Mouse (Mus musculus) stomach, embryonic 15.5 days (tissue): ENCODE results near the gene Cpd. TPM values are rescaled to one million over a fixed set of nuclear protein-coding genes. Genes with fewer than 3 reads are reported as not detected.
"Not testable (repeated sequence)": the region's sequence is repeated elsewhere in the genome, so short reads cannot be mapped to it uniquely, and the experiment has no call there.

ENCODE experiments used
- ATAC-seq: fragments of 200-750 bp; cut with Nextera tagmentation; 2 replicates; pipeline ENCODE4 v1.8.0; 2017; ENCODE audit warnings: low read depth, moderate number of reproducible peaks, moderate TSS enrichment; ENCODE audit not compliant: insufficient read depth, low FRiP score
- H3K27ac ChIP-seq: fragments of 300-500 bp; sonication (generic); 2 replicates; pipeline ENCODE4 v1.5.1; 2015; ENCODE audit warnings: mild to moderate bottlenecking, inconsistent platforms
- H3K27me3 ChIP-seq: fragments of 300-500 bp; sonication (generic); replicated peaks from 2 replicates; pipeline ENCODE4 v1.6.1; 2015; ENCODE audit warnings: inconsistent platforms
- H3K36me3 ChIP-seq: fragments of 300-500 bp; sonication (generic); 2 replicates; pipeline ENCODE4 v1.6.1; 2015; ENCODE audit warnings: inconsistent platforms
- H3K4me1 ChIP-seq: fragments of 300-500 bp; sonication (generic); 2 replicates; pipeline ENCODE4 v1.6.1; 2015; ENCODE audit warnings: inconsistent platforms
- H3K4me2 ChIP-seq: fragments of 300-500 bp; sonication (generic); 2 replicates; pipeline ENCODE4 v1.6.1; 2015; ENCODE audit warnings: mild to moderate bottlenecking, inconsistent platforms
- H3K4me3 ChIP-seq: fragments of 300-500 bp; sonication (generic); replicated peaks from 2 replicates; pipeline ENCODE4 v1.5.1; 2015; ENCODE audit warnings: inconsistent platforms
- H3K9ac ChIP-seq: fragments of 300-500 bp; sonication (generic); 2 replicates; pipeline ENCODE4 v1.6.1; 2015; ENCODE audit warnings: inconsistent platforms
- H3K9me3 ChIP-seq: fragments of 300-500 bp; sonication (generic); 2 replicates; pipeline ENCODE4 v1.6.1; 2016; ENCODE audit warnings: inconsistent platforms
- WGBS: fragments of 180-500 bp; shearing (Covaris S2); methylation state at CpG from one replicate; pipeline ENCODE4 v1.1.7; 2015; 5-methylcytosine and 5-hydroxymethylcytosine counted together
- polyA plus RNA-seq: library from polyadenylated mRNA; unstranded; fragments of >200 nt; fragmentation: Nextera tagmentation; extraction: Ambion mirVana; gene quantifications from 2 replicates; pipeline ENCODE4 v1.2.1, GENCODE M21; 2015

The Cpd gene
- polyA plus RNA-seq, 1 experiment from 2014 or later = 12.5 TPM

GRCm38 (mm10) chr11:76810706-76811495, 35.9 kb downstream of the Cpd start:
- 0 out of 2 replicates have a peak, but pooled peaks cover 3% of the 10 kb centered on the region for H3K4me1 ChIP-seq
- ATAC-seq = no peak
- 84% methylated on average over 9 of the region's 9 CpGs for WGBS
- no peak overlapping the region for H3K4me2 ChIP-seq
- peaks cover 13% of the 10 kb centered on the region; the same call in 1 of the 2 replicates for H3K36me3 ChIP-seq
- no peaks in the 10 kb centered on the region for H3K27me3 ChIP-seq
- no peak overlapping the region for H3K4me3 ChIP-seq
- H3K27ac ChIP-seq = no peak overlapping the region
- no peak overlapping the region for H3K9ac ChIP-seq
- H3K9me3 ChIP-seq = no peaks in the 10 kb centered on the region

- Histone ChIP-seq H3K4me1 (0 out of 2 replicates have a peak, but pooled peaks cover 3% of the 10 kb centered on the region), H3K4me2 (no peak overlapping the region), H3K9me3 (no peaks in the 10 kb centered on the region), H3K36me3 (peaks cover 19% of the 10 kb centered on the region; the same call in 1 of the 2 replicates), H3K9ac (no peak overlapping the region), H3K27me3 (no peaks in the 10 kb centered on the region), H3K4me3 (no peak overlapping the region), H3K27ac (no peak overlapping the region)
- 39% methylated on average over 3 of the region's 3 CpGs for WGBS
- ATAC-seq = no peak
Measured at GRCm38 (mm10) chr11:76809450-76809849, 37.4 kb downstream of the Cpd start.

- Histone ChIP-seq H3K4me1 (0 out of 2 replicates have a peak, but pooled peaks cover 3% of the 10 kb centered on the region), H3K27ac (no peak overlapping the region), H3K36me3 (peaks cover 20% of the 10 kb centered on the region), H3K4me3 (no peak overlapping the region), H3K9me3 (no peaks in the 10 kb centered on the region), H3K4me2 (no peak overlapping the region), H3K9ac (no peak overlapping the region), H3K27me3 (no peaks in the 10 kb centered on the region)
- 90% methylated on average over 7 of the region's 7 CpGs for WGBS
- ATAC-seq = no peak
Measured at GRCm38 (mm10) chr11:76808550-76808949, 38.3 kb downstream of the Cpd start.

- Histone ChIP-seq H3K4me2 (no peak overlapping the region), H3K4me3 (no peak overlapping the region), H3K36me3 (peaks cover 21% of the 10 kb centered on the region), H3K4me1 (0 out of 2 replicates have a peak, but pooled peaks cover 3% of the 10 kb centered on the region), H3K9ac (no peak overlapping the region), H3K9me3 (no peaks in the 10 kb centered on the region), H3K27ac (no peak overlapping the region), H3K27me3 (no peaks in the 10 kb centered on the region)
- 94% methylated on average over 3 of the region's 3 CpGs for WGBS
- no peak for ATAC-seq
Measured at GRCm38 (mm10) chr11:76807007-76807679, 39.7 kb downstream of the Cpd start.

GRCm38 (mm10) chr11:76806026-76806425, 40.8 kb downstream of the Cpd start:
- Histone ChIP-seq H3K27ac (no peak overlapping the region), H3K9me3 (no peaks in the 10 kb centered on the region), H3K9ac (no peak overlapping the region), H3K4me2 (no peak overlapping the region), H3K4me1 (0 out of 2 replicates have a peak, but pooled peaks cover 3% of the 10 kb centered on the region), H3K27me3 (no peaks in the 10 kb centered on the region), H3K4me3 (no peak overlapping the region), H3K36me3 (peaks cover 21% of the 10 kb centered on the region)
- no peak for ATAC-seq
- 79% methylated on average over 4 of the region's 4 CpGs for WGBS

- not testable (repeated sequence) for H3K4me1 ChIP-seq, H3K27me3 ChIP-seq, H3K27ac ChIP-seq, H3K4me3 ChIP-seq, H3K9me3 ChIP-seq, ATAC-seq, H3K9ac ChIP-seq, H3K4me2 ChIP-seq
- peaks cover 21% of the 10 kb centered on the region for H3K36me3 ChIP-seq
- WGBS = 97% methylated on average over 4 of the region's 4 CpGs
Measured at GRCm38 (mm10) chr11:76805072-76805471, 41.7 kb downstream of the Cpd start.

- 82% methylated on average over 3 of the region's 3 CpGs for WGBS
Measured at GRCm38 (mm10) chr11:76803266-76803665, 43.6 kb downstream of the Cpd start.

GRCm38 (mm10) chr11:76797236-76797635, 49.6 kb downstream of the Cpd start:
- Histone ChIP-seq H3K9me3 (no peaks in the 10 kb centered on the region), H3K4me3 (no peak overlapping the region), H3K4me2 (no peak overlapping the region), H3K4me1 (no peaks in the 10 kb centered on the region), H3K27me3 (no peaks in the 10 kb centered on the region), H3K9ac (no peak overlapping the region), H3K36me3 (peaks cover 13% of the 10 kb centered on the region), H3K27ac (no peak overlapping the region)
- WGBS = 89% methylated on average over 6 of the region's 6 CpGs
- ATAC-seq = no peak

More at GRCm38 (mm10) chr11:76803266-76803665, 43.6 kb downstream of the Cpd start:
- H3K9ac ChIP-seq = no peak overlapping the region
- H3K4me2 ChIP-seq = no peak overlapping the region
- H3K36me3 ChIP-seq = peaks cover 21% of the 10 kb centered on the region
- ATAC-seq = no peak
- no peak overlapping the region for H3K4me3 ChIP-seq
- no peaks in the 10 kb centered on the region for H3K27me3 ChIP-seq
- H3K27ac ChIP-seq = no peak overlapping the region
- no peaks in the 10 kb centered on the region for H3K9me3 ChIP-seq
- H3K4me1 ChIP-seq = no peaks in the 10 kb centered on the region

- H3K4me3 ChIP-seq = no peak overlapping the region
- ATAC-seq = no peak
- H3K4me2 ChIP-seq = no peak overlapping the region
- 92% methylated on average over 5 of the region's 5 CpGs for WGBS
- H3K9me3 ChIP-seq = no peaks in the 10 kb centered on the region
- H3K9ac ChIP-seq = no peak overlapping the region
- H3K27ac ChIP-seq = no peak overlapping the region
- peaks cover 13% of the 10 kb centered on the region for H3K36me3 ChIP-seq
- no peaks in the 10 kb centered on the region for H3K27me3 ChIP-seq
- no peaks in the 10 kb centered on the region for H3K4me1 ChIP-seq
Measured at GRCm38 (mm10) chr11:76795326-76795725, 51.5 kb downstream of the Cpd start.

GRCm38 (mm10) chr11:76791331-76791730, 55.5 kb downstream of the Cpd start:
- H3K9me3 ChIP-seq = no peaks in the 10 kb centered on the region
- ATAC-seq = no peak
- 85% methylated on average over 7 of the region's 7 CpGs for WGBS
- no peak overlapping the region for H3K27ac ChIP-seq
- no peaks in the 10 kb centered on the region for H3K4me1 ChIP-seq
- H3K4me3 ChIP-seq = no peak overlapping the region
- no peak overlapping the region for H3K9ac ChIP-seq
- H3K36me3 ChIP-seq = peaks cover 10% of the 10 kb centered on the region
- no peak overlapping the region for H3K4me2 ChIP-seq
- no peaks in the 10 kb centered on the region for H3K27me3 ChIP-seq

- peaks cover 15% of the 10 kb centered on the region for H3K36me3 ChIP-seq
- WGBS = 78% methylated on average over 1 of the region's 1 CpGs
Measured at GRCm38 (mm10) chr11:76789252-76789651, 57.6 kb downstream of the Cpd start.

GRCm38 (mm10) chr11:76775533-76775932, 71.3 kb downstream of the Cpd start:
- H3K4me2 ChIP-seq = no peak overlapping the region
- H3K27ac ChIP-seq = no peak overlapping the region
- peaks cover 4% of the 10 kb centered on the region; the same call in 1 of the 2 replicates for H3K36me3 ChIP-seq
- H3K4me3 ChIP-seq = no peak overlapping the region
- no peaks in the 10 kb centered on the region for H3K27me3 ChIP-seq
- WGBS = 84% methylated on average over 8 of the region's 8 CpGs
- H3K9me3 ChIP-seq = no peaks in the 10 kb centered on the region
- ATAC-seq = no peak
- no peak overlapping the region for H3K9ac ChIP-seq
- H3K4me1 ChIP-seq = no peaks in the 10 kb centered on the region

More at GRCm38 (mm10) chr11:76789252-76789651, 57.6 kb downstream of the Cpd start:
- Histone ChIP-seq H3K9me3 (no peaks in the 10 kb centered on the region), H3K27ac (no peak overlapping the region), H3K9ac (no peak overlapping the region), H3K4me1 (no peaks in the 10 kb centered on the region), H3K4me3 (no peak overlapping the region), H3K4me2 (no peak overlapping the region), H3K27me3 (no peaks in the 10 kb centered on the region)
- ATAC-seq = no peak
